Mouse (Mus musculus): ENCODE results near the gene Prkca.

- TF ChIP-seq CTCF (IDR thresholded peaks at IDR 0.05; ENCODE audit: low read depth), result no peak
- TF ChIP-seq EP300 (IDR thresholded peaks at IDR 0.05; ENCODE audit: low read depth), result no peak
Measured at GRCm38 (mm10) chr11:108335536-108335935, 8.2 kb downstream of the Prkca start.
